Mouse (Mus musculus) cerebellum, postnatal 10 days (tissue): ENCODE measurements around the gene Dip2a.
A peak's percentile ranks its signal among the peaks of the same experiment; 100 is the strongest.

Experiments used
- DNase-seq, 2 experiments: peaks; one replicate each; pipeline ENCODE4 v3.0.0; 2021; ENCODE audit warnings: mixed read lengths in 2 of 2

The Dip2a gene

GRCm38 (mm10) chr10:76239401-76239800 is 105.7 kb downstream of the Dip2a start:
- DNase-seq, result no peak

GRCm38 (mm10) chr10:76237341-76238225 is 107.5 kb downstream of the Dip2a start, which contains the start of gene Prmt2:
TSS of gene Prmt2 (minus strand) at chr10:76237865.
- peak; percentile 93 to 96 for DNase-seq

- DNase-seq, result no peak
These were observed 115.5 kb downstream of the Dip2a start for GRCm38 (mm10) chr10:76229627-76230026.

GRCm38 (mm10) chr10:76225944-76226343 is 119.1 kb downstream of the Dip2a start:
- no peak for DNase-seq

GRCm38 (mm10) chr10:76218240-76218639 is 126.9 kb downstream of the Dip2a start:
- no peak for DNase-seq

GRCm38 (mm10) chr10:76217056-76217455 is 128.0 kb downstream of the Dip2a start:
- DNase-seq, result no peak

- DNase-seq, result no peak
These were observed 130.9 kb downstream of the Dip2a start for GRCm38 (mm10) chr10:76214161-76214560.

- DNase-seq, result no peak
These were observed 133.0 kb downstream of the Dip2a start for GRCm38 (mm10) chr10:76212121-76212520.

GRCm38 (mm10) chr10:76210806-76211205 is 134.3 kb downstream of the Dip2a start:
- no peak for DNase-seq
